Mouse (Mus musculus) urinary bladder, postnatal 36 days (tissue): ENCODE measurements around the gene Filip1.
A peak's percentile ranks its signal among the peaks of the same experiment; 100 is the strongest.

Experiments used
- DNase-seq, 2 experiments: peaks; one replicate each; pipeline ENCODE4 v3.0.0; 2022; ENCODE audit warnings: low spot score in 2 of 2, mixed read lengths in 1 of 2

Gene Filip1

DNA sequence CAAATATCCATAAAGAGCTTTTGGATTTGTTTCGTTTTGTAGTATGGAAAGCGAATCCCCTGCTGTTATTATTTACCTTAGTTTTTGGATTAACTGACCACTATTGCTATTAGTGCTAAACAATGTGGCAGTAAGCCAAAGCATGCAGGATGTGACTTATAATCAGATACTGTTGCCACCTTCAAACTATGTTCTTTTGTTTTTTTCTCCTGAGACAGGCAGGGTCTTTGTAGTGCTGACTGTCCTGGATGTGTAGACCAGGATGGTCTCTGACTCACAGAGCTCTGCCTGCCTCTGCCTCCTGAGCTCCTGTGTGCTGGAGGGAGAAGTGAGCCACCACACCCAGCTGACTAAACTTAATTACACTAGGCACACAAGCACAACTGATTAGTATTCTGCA lies 33.4 kb downstream of the Filip1 start:
- DNase-seq = no peak

DNA sequence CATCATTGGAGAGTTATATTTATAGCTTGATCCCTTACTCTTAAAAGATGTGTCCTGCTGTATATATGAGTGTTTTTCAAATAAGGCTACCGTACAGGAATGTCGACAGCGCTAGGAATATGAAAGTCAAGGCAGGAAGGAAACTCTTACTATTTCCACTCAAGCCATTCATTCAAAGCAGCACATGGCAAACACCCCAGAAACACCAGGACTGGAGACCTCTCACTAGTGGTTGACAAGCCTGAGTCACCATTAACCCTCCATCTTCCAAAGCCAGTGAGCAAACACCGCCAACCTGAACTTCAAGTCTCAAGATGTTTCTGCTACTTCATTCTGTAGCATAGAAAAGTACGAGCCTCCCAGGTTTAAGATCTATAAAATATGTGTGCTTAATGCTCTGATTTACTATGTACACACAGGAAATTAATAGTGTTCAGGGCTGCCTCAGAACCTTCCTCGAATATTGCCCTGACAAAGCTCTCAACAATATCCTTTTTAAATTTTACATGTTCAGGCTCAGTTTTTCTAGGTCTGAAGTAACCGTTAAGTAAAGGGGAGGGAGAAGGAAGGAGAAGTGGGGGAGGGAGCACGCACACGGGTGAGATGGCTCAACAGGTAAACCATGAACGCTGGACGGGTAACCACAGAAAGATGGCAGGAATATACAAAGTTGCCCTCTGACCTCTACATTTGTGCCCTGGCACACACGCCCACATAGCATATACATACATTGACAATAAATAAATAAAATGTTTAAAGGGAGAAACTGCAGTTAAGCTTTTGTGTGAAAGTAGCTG lies 34.2 kb downstream of the Filip1 start:
- DNase-seq = no peak

DNA sequence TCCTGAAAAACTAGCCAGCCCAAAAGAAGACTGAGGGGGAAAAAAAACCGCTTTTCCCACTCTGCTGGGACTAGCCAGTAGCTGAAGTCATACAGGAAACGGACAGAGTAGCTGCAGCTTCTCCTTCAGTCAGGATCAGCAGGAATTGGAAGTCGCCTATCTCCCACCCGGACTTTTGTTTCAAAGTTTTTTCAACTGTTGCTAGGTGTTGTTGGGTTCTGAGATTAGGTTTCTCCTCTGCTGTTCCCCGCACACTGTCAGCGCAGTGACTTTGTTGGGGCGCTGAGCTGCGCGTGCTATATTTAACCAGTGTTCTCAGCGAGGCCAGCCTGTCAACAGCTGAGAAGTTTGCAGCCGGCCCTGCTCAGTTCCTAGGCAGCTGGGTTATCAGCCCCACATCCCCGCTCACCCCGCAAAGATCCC lies 35.1 kb downstream of the Filip1 start:
- peak; percentile 45 for DNase-seq

DNA sequence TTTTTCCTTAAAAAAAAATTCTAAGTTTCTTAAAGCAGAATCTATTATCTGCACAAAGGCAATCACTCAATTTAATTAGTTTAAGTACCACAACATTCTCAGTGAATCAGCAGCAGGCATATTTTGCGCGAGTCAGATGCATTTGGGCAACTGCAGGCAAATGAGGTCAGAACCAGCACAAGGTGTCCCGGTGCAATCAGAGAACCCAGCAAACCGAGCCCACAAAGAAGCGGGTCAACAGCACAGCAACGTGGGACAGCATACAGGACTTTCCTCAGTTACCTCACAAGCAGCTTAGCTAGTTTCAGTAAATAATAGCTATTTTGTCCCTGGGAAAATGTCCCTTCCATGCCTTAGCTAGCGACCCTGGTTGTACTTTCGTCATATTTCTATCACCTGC lies 35.9 kb downstream of the Filip1 start:
- DNase-seq = no peak

DNA sequence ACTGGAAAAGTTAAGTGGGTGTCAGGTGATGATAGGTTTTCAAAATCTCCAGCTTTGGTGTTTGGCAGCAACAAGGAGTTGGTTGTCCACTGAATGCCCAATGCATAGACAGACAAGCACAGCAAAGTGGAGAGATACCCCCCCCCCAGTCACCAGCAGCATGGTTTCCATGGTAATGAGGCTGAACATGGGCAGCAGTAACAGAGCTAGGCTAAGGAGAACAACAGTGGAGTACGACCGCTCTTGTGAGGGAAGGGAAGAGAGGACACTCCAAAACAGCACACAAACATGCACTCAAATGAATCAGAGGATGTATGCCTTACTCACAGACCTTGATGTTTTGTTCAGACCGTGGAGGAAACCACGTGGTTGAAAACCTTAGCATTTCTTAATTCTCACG lies 37.5 kb downstream of the Filip1 start:
- DNase-seq = no peak

DNA sequence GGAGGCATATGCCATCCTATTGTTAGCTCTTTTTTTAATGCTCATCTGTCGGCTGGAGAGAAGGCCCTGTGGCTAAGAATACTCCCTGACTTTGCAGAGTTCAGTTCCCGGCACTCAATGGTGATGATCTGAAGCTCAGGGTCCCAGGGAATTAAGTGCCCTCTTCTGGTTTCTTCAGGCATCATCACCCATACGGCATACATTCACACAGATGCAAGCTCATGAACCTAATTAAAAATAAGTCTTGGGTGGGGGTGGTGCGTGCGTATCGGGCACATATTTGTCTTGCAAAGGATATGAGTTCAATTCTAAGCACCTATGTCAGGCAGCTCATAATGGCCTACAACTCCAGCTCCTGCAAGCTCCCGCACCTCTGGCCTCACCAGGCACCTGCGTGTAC lies 39.1 kb downstream of the Filip1 start:
- DNase-seq = no peak

DNA sequence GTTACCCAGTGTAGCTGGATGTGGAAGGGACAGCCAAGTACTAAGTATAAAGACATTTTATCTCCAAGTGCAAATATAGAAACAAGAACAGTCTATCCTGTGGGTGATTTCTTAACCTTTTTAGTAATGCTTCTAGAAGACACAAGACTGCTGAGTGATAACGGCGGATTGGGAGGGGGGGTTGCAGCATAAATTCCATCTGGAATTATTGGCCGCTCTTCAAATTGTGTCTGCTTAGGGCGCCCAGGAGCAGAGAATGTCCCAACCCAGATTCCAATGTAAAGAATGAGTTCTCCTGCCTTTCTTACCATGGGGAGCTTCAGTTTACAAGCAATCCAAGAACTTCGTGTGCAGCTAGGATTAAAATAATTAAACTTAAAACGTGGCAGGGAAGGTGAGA lies 39.9 kb downstream of the Filip1 start:
- DNase-seq = no peak

DNA sequence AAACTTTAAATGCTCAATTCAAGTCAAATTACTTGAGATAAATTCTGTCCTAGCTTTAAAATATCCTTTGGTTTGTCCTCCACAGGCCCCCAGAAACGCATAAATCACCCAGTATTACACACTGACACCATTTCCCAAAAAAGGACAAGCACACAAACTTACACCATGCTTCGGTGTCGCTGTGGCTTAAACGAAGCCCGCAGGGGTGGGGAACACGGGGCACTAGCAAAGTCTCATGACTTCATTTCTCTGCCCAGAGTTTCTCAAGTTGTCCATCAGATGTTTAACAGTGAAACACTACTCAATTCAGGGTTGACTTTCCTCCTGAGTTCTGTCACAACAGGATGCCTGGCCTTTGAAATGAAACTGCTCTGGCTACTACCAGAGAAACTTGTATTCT lies 41.0 kb downstream of the Filip1 start:
- no peak for DNase-seq

DNA sequence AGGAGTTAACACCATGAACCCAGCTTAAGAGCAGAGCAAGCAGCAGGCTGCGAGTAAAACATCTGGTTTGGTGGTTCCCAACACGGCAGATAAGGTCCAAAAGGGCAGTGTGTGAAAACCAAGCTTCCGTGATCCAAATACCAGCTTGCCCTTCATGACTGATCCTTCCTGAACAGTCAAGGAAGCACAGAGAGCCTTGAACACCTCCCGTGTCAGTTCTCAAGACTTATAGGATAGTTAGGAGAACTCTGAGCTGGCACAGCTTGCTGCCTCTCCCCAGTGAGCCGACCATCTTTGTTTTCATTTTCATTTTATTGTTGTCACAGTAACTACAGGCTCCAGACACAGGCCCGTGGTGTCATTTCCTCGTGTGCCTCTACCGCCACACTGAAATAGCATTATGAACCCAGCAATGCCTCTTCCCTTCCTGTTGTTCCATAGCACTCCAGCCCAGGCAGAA lies 42.0 kb downstream of the Filip1 start:
- no peak for DNase-seq

DNA sequence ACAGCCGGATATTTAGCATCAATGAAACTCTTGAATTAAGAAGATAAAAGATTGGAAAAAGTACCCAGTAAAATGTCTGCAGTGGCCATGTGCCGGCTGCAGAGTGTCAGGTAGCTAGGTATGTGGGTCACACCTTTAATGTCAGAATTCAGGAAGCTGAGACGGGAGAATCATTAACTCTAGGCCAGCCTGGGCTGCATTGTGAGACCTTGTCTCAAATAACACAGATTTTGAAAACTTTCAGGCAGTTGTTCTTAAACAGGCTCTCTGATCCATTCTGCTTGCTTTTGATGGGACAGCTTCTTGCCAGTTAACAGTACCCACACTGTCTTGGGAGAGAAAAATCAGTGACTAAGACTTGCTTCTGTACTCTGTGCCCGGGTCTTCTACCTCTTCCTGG lies 43.1 kb downstream of the Filip1 start:
- DNase-seq = no peak

DNA sequence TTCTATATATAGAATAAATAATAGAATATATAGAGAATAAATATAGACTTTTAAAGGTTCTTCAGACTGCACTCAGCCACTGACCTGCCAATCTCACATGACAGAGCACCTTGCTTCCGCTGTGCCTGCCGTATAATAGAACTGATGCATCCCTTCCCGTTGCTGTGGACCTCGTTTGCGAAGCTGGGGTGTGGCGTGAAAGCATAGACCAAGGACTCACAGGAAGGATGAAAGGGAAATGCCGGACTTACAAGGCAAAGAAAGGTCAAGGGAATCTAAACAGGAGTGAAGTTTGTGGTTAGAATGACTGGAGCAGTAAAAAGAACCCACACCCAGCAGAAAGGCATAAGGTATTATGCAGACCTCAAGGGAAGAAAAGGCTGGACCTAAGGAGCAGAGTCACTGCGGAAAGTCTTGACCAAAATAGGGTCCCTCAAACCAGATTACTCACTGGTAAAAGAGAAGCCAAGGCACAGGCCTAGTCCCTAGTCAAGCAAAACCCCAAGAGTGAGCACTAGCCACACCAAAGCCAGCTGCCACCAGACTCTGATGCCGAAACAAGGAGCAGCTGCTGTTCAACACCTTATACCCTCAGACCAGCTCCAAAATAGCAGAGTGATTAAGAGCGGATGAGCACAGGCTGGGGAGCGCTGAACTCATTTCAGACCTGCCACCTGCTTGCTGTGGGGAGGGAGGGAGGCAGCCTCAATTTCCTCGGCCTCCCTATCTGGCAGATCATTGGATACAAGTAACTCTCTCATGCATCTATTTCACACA lies 45.8 kb downstream of the Filip1 start:
- no peak for DNase-seq

DNA sequence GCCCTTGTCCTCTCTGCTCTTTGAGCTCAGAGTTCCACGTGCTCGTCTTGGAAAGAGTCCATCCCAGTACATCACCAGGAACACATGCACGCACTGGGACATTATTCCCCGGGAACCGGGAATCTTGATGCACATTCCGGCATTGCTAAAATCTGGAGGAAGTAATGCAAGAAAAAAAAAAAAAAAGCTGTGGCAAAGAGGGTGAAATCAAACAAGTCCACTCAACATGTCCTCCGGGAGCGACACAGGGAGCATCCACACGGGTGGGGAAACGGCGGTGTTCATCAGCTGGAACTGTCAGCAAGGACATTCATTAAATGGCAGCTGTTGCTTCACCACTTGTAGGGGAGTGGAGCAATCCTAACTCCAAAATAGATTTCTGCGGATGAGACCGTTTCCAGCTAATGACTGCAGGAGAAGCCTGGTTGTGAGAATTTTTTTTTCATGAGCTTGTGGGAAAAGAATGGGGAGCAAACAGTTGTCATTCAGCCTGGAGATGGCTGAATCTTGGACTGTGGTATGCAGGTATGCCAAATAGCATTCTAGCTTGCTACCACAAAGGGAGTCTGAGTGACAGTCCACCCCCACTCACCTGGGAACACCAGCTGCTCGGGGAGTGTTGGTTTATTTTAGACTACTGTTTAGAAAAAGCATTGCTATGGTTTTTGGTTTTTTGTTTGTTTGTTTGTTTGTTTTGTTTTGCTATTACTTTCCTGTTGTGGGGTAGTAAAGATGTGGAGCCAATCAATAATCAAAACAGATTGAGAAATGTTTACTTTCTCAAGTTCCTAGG lies 46.9 kb downstream of the Filip1 start:
- DNase-seq = no peak

DNA sequence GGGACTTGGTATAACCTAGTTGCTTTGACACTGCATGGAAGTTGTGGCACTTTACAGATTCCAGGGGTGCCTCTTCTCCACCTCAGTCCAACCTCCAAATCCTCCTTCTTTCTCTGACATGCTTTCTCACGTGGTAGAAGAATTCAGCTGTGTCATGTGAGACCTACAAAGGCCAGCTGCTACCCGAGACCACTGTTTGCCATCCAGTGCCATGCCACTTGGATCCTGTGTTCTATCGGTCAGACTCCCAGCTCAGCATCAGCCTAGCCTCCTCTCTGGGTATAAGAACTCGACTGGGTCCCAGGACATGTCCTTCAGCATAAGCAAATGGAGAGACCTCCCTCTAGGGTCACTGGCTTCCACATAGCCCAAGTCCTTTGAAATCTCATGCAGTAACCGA lies 47.6 kb downstream of the Filip1 start:
- no peak for DNase-seq

DNA sequence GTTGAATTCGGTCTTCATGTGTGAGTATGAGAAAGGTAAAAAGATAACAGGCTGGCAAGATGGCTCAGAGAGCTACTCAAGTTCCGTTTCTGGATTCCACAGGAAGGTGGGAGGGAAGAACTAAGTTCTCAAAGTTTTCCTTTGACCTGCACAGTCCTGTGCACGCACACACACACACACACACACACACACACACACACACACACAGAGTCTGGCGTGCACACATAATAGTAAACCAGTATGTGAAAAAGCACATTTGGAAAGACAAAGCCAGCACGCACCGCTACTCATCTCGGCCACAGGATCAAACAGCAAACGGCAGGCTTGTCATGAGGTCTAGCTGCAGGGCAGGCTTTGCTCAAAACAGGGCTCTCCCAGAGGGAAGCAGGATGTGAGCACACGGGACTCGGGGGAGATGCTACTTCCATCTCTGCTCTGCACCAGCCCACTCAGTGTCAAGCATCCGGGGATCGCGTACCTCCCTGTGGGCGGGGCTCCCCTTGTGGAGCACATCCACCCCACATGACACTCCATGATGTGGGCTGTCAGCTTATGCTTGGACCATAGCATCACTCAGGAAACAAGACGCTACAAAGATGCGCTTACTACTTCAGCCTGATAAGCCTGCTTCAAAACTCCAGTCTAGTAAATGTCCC lies 50.9 kb downstream of the Filip1 start:
- peak in 1 of 2 experiments; percentile 44 for DNase-seq

DNA sequence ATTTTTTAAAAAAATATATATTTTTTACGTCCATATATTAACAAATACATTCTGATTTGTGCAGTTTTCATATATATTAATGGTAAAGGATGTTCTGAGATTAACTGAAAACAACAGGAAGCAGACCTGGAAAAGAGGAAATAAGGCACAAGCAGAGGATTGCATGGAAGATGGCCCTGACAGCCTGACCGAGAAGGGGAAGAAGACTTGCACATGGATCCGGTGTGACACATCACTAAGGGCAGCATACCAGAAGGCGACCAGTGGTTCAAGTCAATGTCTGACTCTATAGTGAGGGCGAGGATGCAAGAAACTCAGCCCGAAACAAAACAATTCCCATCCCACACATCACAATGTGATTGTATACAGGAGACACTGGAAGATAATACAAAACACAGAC lies 52.2 kb downstream of the Filip1 start:
- DNase-seq = no peak

DNA sequence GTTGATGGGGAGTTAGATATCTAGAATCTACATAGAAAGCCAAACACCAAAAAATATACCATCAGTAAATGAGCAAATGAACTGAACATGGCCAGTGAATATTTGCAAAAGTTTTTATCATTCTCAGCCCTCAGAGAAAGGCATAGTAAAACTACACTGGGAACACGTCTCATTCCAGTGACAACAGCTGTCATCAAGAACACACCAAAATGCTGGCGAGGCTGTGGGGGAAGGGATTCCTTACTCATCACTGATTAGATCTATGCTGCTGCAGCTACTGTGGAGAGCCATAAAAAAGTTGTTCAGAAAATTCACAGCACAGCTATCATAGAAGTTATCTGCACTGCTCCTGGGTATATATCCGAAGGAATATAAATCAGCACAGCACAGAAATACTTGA lies 54.3 kb downstream of the Filip1 start:
- DNase-seq = no peak

DNA sequence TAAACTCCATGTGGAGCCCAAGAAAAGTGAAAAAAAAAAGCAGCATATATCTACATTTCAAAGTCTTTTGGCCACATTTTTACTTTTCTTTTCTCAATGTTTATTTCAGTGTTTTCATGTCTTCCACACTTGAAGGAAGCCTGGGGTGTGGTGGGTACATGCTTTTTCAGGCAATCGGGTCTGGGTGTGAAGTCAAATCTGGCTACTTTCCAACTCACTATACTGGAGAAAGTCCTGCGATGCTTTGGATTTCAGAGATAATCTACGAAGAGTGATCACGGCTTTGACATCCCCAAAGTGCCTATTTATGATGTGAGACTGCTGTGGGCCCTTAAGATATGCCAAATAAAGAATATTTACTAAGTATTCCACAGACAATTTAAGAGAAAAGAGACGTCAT lies 57.7 kb downstream of the Filip1 start:
- no peak for DNase-seq

DNA sequence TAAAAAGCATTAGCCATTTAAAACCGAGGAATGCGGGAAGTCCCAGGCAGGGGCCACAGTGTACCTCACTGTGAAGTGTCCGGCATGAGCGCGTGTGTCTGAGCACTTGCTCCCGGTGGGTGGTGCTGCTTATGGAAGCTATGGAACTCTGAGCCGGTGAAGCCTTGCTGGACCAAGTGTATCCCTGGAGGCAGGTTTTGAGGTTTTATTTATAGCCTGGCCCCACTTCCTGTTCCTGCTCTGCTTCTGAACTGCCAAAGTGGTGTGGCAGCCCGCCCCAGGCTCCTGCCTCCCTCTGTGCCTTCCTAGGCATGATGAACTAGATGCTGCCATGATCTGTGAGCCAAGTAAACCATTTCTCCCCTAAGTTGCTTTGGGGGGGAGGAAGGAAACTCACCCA lies 60.7 kb downstream of the Filip1 start:
- DNase-seq = no peak

DNA sequence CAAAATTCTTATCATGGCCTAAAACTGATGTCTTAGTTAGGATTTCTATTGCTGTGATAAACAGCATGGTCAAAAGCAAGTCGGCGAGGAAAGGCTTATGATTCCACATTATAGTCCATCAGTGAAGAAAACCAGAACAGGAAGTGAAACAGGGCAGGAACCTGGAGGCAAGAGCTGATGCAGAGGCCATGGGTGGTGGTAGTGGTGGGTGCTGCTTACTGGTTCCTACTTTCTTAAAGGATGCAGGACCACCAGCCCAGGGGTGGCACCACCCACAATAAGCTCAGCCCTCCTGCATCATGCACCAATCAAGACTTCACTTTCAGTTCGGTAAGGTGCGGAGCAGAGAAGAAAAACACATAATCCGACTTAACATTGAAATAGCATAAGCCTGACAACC lies 61.3 kb downstream of the Filip1 start:
- no peak for DNase-seq

DNA sequence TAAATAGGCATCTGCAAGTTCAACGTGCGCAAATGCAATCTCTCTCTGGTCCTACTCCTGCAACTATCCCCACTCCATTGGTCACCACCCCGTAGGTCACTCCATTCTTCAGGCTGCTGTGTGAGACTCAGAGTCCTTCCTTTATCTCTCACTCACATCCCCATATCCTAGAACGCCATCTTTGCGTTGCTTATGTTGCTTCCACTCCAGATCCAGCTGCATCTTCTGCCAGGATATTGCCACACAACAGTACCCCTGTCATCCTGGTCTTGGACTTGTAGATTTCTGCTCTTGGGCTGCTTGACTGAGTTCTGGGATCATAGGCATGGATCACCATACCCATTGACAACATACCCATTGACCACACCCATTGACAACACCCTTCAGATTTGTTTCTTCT lies 62.0 kb downstream of the Filip1 start:
- DNase-seq = no peak

DNA sequence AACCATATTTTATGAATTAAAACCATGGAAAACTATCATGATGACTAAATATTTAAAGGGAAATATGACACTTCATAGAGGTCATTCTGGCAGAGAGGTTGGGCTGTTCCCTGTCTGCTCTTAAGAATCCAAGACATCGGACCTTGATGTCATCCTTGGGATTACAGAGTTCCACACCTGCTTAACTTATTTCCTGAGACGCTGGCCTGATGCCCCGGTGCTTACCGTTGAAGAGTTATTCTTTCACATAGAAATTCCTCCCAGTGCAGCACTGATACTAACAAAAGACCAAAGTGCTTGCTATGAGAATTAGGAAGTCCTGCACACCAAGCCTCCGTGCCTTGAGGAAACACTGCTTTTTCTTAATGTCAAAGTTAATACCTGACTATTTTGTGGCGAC lies 62.6 kb downstream of the Filip1 start:
- no peak for DNase-seq

DNA sequence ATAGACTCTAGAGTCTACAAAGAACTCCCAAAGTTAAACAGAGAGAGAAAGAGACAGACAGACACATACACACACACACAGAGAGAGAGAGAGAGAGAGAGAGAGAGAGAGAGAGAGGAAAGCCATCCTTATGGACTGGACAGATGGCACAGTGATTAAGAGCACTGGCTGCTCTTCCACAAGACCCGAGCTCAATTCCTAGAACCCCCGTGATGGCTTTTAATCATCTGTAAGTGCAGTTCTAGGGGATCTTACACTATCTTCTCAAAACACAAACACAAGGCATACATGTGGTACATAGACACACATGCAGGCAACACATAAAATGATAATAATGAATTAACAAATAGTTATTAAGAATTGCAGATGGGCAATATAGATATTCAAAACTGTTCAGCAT lies 64.3 kb downstream of the Filip1 start:
- DNase-seq = no peak
